Mouse (Mus musculus) telencephalon, adult 2 months (tissue): ENCODE data around the gene Sept4.

ENCODE experiments used
- DNase-seq: peaks from one replicate; pipeline ENCODE4 v3.0.0-alpha.2; 2011; ENCODE audit warnings: low read depth, low spot score

The Sept4 gene

DNA sequence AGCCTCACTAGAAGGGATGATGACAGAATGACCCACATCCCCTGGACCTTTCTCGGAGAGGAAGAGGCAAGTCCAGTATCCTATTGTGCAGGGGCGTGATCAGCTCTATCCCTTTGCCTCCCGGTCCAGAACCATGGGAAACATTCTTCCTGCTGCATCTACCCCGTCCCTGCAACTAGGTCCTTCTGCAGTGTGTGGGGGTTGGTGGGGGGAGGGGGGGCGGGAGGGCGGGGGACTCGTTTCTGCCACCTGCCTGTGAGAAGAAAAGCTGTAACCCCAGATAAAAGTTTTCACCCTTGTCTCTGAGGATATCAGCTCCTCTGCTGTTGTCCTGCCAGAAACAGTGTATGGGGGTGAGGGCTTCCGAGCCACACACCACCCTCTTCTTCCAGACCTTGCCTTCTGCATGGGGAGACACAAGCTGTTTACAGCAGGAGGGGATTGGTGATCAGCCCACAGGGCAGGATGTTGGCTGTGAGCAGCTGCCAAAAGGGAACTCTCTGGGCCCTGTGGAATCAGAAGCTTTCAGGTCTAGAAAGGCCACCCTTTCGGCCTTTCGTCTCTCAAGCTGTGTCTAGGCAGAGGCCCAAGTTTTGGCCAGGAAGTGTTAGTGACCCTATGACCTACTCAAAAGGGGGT is 10.4 kb downstream of the Sept4 start:
- DNase-seq = no peak

DNA sequence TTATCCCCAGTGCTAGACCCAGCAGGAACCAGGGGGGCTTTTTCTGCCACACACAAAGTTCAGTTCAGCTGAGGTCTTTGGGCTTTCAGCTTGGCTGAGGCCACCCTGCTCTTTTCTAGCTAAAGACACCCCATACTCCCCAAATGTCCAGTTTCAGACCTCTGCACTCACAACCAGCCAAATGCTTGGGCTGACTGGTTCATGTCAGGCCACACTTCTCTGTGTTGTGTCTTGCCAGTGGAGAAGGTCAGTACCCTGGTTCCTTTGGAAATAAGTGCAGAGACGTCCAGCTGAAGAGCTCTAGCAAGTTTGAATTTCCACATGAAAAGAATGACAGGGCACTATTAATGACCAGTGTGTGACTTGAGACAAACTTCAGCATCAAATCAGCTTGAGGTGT is 11.0 kb downstream of the Sept4 start:
- DNase-seq = no peak

DNA sequence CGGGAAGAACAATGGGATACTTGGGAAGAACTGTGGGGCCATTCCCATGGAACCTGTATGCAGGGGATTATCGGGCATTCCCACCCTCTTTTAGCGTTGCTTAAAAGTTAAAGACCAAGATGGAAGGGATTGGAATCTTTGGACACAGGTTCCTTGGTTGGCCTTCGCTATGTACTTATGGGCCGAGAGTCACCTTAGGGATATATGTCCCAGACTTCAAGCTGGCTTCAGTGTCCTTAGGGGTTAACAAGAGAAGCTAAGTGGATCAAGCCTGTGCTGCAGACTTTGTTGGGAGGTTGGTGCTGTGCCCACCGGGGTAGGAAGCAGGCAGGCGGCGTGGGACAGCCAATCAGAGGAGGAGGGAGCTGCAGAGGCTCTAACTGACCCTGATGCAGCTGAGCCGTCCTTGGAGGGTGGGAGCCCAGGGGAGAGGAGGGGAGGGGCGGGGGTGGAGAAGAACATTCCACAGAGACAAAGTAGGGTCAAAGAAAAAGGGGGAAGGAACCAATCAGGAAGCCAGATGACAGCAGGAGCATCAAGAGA is 11.9 kb downstream of the Sept4 start:
- DNase-seq = no peak

DNA sequence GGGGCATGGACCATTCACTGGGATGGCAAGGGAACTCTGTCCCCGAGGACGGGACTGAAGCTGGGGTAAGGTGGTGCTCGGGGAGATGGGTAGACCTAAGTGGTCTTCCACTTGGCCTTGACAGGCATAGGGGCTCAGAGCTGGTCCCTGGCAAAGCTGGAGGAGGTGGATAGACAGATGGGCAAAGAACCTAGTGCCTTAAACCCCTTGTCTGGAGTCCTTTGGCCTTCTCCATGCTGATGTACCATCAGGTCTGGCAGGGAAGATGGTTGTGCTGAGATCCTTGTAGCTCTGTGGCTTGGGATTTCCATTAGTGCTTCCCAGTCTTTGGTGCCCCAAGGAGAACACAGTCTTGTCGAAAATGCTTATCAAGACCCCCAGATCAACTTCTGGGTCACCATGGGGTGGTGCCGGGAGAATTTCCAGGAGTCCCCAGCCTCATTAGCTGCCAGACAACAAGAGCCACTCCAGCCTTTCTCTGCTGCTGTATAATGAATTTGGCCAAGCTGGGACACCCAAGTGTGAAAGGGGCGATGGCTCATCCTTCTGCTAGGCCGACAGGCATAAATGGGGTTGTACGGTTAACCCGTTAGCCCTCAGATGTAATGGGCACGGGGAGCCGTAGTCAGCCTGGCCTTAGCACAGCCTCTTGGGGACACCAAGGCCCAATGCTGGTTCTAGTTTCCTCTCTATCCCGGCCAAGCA is 12.6 kb downstream of the Sept4 start:
- DNase-seq = no peak

DNA sequence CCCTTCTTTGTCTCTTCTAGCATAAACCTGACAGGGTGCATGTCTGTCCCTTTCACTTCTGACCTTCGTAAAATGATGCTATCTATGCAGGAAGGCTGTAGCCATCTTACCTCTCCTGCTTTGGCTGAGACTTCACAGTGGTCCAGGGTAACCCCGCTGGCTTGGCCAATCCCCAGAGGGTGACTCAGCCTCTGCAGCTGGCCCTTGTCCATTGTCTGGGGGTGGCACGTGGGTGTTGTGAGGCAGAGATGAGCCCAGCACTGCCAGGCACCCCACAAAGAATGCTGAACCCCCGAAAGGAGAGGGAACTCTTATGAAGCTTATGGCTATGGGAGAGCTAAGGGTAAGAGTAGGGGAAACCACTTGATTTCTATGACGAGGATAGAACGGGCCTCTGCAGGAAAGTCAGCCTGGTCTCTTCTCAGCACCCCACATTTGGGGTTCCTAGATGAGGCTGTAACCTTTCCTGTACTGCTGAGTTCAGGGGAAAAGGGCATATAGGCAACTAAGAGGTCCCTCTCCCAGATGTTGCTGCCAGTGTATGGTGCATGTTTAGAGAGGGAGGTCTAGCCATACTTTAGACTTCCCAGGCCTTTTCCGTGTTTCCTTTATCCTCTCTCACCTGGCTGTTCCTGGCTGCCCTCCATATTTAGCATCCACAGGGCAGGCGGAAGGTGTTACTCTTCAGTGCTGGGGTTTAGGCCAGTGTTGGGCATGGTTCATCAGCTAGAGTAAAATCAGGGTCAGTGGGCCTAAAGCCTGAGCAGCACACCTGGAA is 13.4 kb downstream of the Sept4 start:
- DNase-seq = no peak

DNA sequence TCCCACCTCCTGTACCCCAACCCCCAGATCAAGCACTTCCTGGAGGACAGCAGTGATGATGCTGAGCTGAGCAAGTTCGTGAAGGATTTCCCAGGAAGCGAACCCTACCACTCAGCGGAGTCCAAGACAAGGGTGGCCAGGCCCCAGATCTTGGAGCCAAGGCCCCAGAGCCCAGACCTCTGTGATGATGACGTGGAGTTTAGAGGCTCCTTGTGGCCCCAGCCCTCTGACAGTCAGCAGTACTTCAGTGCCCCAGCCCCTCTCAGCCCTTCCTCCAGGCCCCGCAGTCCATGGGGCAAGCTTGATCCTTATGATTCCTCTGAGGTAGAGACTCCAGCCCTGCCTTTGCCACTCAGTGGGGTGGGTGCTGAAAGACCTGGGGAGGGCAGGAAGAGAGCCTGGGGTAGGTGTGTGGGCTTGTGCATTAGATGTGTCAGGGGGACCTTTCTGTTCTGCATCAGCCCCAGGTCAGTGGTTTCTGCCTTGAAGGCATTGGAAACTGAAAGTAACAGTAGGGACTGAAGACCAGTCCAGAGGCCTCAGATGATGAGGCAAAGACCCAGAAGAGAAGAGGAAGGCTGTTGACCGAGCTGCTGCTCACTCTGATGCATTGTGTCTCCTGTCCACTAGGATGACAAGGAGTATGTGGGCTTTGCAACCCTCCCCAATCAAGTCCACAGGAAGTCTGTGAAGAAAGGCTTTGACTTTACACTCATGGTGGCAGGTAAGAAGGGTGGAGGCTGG is 14.8 kb downstream of the Sept4 start:
- no peak for DNase-seq

DNA sequence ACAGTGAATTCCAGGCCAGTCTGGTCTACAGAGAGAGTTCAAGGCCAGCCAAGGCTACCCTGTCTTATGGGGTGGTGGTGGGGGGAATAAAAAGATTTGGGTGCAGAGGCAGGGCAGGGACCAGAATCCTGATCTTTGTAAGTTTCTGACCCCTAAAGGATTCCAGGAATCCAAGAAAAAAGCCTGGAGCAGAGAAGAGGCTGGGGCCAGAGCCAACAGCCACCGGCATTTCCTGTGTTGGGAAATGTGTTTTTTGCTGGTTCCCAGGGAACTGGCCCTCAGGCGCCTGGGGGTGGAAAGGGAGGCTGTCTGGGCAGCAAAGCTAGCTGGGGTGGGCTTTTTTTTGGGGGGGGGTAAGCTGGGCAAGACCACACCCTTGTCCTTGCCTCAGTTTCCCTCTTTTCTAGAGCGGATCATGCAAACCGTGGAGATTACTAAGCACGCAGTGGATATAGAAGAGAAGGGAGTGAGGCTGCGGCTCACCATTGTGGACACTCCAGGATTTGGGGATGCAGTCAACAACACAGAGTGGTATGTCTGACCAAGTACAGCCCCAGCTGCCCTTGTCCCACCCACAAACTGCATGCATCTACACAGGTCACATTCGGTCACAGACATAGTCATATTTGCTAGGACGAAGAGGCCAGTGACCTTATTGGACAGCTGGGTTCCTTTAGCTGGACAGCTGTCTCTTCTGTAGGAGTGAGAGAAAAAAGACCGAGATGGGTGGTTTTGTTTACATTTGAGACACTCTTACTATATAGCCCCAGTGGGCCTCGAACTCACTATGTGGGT is 16.2 kb downstream of the Sept4 start:
- DNase-seq = no peak

DNA sequence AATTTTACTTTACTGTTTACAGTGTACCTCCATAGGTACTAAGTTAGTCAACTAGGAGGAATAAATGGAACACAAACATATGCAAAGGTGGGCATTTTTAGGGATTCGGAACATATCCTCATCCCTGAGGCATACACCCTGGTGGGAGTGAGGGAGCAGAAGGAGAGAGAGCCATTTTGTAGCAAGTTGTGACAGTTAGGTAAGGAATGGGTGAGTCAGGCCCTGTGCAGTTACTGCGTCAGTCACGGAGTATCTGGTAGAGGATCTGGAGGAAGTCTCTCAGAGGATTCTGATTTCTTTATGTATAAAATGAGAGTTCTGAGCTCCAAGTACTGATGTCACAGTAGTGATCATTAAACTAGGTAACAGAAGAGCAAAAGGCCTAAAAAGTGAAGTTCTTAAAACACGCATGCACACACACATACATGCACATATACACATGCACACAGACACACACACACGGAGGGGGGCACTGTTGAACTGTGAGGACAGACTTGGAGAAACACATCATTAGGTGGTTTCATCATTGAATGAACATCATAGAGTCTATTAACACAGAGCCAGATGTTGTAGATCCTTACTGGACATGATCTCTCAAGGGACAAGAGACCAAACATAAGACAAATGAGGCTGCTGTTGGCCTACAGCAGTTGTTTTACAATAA is 18.6 kb downstream of the Sept4 start:
- no peak for DNase-seq

DNA sequence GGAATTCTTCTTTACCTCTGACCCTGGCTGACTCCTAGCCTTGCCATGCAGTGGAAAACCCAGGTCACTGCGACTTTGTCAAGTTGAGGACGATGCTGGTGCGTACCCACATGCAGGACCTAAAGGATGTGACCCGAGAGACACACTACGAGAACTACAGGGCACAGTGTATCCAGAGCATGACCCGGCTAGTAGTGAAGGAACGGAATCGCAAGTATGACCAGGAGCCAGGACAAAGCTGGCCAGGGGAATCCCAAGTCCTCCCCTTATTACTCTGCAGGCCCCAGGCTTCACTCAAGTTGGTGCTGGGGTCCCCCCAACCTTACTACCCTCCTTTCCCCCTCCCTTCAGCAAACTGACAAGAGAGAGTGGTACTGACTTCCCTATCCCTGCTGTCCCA is 20.9 kb downstream of the Sept4 start:
- DNase-seq = no peak

DNA sequence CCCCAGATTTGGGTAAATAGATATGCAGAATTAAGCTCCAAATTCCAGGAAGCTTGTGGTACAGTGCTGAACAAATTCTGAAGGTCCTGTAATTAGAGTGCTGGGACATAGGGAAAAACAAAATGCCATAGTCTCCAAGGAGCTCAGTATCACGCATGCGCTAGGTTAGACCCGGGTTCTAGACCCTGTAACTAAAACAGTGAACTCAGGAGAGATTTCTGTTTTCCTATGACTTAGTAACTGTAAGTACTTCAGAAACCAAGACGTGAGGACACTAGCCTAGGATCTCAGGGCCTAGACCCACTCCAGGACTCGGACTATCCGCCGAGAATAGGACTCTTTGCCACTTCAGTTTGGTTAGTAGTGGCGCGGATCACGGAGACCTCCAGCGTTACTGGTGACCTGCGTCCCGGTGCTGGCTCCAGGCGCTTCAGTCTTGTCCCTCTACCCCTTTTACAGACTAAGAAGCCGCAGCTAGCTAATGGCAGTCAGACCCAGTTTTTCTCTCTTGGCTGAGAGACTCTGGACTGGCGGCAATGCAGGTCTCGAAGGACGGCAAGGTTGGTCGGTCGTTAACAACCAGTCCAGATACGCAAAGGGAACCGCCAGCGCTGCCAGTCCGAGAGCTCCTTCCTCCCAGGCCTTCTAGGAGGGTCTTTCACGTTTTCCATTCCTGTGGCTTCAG is 22.3 kb downstream of the Sept4 start:
- no peak for DNase-seq

DNA sequence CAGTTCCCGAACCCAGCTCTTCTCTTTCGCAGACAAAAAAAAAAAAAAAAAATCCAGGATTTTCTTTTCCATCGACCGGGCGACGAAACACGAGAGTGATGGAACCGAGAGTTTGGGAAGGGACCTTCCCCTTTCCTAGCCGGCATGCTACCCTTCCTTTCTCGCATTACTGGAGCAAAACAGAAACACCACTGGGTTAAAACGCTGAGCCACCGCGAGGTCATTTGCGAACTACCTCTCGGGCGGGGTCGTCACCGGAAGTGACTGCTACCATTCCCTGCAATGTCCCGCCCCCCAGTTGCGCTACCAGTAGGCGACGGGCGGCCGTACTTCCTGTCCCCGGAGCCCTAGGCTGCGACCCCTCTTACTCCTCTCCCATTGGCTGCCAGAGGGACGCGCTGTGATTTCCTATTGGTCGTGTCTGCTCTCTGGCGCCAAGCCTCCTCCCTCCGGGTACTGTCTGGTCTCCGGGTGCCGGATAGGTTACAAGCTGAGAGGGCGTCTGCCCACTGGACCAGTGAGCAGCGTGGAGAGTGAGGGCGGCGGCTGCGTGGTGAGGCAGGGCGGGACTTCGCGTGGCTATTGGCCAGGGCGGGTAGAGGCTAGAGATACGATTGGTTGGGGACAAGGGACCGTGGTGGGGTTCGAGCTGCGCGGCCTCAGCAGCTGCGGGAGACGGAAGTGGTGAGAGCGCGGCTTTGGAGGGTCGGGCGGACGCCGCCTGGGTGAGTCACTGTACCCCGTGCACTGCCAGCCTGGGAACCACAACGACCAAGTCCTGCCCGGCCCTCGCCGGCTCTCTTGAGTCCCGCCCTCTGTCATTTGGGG is 23.0 kb downstream of the Sept4 start, which contains the start of gene Mtmr4:
TSS of gene Mtmr4 (plus strand) at position 637 of the 828 bp plus-strand sequence.
- peak; percentile 100 for DNase-seq

DNA sequence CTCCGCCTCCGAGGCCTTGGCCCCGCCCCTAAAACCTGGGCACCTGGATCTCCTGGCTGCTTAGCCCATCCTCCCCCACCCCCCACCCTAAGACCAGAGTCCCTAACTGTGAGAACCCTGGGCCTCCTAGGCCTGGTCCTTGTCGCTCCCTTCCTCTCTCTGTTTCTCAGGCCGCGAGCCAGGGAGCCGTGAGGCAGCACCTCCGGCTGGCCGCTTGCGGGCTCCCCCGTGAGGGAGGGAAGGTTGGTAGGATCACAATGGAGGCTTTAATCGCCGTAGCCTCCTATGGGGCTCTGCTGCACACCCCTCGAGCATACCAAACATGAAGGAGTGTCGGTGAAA is 23.6 kb downstream of the Sept4 start:
- DNase-seq = no peak

DNA sequence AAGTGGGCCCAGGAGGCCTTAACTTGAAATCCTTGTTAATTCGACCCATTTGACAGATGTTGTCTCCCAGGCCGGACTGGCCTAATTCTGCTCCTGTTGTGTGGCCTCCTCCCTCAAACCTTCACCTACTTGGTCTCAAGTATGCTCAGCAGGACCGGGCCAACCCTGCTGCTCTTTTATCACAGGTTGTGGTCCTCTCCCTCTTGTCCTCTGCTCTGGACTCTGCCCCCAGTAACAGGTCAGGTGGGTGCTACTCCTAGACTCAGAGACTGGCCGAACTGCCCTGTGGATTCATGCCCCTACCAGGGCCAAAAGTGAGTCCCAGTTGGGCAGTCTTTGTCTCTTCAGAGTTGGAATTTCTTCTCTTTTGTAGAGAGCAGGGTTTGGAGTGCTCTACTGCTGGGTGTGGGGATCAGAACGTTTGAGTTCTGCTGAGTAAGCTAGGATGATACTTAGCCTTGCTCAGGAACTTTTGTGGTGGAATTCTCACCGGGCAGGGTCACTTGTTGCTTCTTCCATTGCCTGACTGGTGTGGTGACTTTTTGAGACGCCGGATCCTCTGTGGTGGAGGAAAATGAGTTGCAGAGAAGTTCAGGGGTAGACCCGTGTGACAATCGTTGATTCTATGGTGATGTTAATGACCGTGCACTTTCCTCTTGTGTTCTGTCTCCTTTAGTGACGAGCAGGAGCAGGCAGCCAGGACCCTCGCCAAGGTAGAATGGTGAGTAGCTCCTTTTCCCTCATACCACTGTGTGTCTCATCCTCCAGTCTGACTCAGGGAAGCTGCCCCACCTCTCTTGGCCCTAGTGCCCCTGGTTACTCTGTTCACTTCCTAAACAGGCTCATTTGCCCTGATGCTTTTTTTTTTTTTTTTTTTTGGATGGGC is 24.3 kb downstream of the Sept4 start:
- DNase-seq = no peak

DNA sequence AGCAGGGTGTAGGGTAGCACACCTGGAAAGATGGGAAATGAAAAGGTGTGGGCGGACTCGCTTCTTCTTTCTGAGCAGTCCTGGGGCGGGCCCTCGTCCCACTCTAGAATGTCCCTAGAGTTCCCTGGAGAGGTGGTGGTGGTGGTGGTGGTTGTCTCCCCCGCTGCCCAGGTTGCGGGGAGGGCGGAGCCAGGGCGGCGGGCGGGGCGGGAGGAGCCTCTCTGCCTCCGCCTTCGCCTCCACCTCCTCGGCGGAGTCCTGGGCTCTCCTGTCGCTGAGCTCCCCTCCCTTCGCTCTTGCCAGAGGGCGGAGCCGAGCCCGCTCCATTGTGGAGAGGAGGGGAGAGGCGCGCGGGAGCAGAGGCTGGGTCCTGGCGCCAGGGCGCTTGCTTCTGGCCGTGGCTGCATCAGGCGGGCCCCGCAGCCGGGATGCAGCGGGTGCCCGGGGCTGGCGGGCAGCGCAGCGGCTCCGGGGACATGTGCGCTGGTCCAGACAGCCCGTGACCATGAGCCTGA is 26.7 kb downstream of the Sept4 start:
- DNase-seq = peak; percentile 84

DNA sequence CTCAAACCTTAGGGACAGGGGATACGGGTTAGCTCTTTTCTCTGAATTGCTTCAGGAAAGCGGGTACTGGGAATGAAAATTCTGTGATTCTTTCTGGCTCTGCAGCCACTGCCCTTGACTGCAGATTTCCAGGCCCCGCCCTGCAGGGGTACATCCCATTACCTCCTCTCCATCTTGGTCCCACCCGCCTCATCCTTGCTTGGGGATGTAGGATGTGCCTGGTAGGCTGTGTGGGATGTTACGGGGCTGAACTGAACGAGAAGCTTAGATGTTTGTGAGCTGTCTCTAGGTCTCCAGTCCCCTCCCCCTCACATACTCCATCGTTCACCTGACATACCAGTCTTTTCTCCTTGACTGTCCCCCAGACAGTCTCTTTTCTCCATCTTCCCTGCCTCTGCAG is 27.3 kb downstream of the Sept4 start:
- DNase-seq = no peak

DNA sequence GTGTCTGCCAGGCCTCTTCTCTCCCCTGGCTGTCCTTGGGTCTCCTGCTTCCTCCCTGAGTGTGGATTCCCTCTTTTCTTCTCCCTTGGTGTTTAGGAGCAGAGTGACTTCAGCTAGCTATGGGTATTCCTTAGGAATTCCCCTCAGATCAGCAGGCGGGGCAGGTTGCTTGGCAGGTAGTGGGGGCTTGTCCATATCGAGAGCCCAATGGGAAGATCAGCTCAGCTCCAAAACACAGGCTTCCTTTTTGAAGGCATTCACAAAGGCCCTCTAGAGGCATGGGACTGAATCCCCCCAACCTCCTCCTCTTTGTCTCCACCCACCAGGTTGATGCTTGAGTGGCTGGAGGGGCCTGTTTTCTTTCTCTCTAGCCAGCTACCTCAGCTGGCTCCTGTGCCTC is 27.8 kb downstream of the Sept4 start:
- no peak for DNase-seq

DNA sequence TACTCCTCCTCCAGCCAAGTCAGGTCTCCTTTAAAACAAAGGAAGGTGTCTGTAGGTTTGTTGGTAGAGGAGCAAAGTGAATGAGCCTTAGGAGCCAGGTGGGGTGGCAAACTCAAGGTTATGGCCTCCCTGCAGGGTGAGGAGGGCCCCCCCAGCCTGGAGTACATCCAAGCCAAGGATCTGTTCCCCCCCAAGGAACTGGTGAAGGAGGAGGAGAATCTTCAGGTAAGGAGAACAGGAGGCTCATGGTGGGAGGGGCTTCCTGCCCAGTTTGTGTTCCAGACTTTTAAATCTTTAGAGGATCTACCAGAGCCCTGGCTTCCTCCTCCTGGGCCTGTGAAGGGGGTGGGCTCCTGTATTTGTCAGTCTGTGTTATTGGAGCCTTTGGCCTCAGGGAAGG is 28.4 kb downstream of the Sept4 start:
- no peak for DNase-seq
